Mouse (Mus musculus): Measurements from ENCODE around the gene Slc24a2.

The Slc24a2 gene

GRCm38 (mm10) chr4:87229960-87230551 is at the start of gene Slc24a2:
TSS of gene Slc24a2 (minus strand) at chr4:87230477.
- peak; percentile 74 for DNase-seq (ENCODE audit: low spot score)

- DNase-seq (ENCODE audit: low spot score) = no peak
These were observed 44.5 kb upstream of the Slc24a2 start for GRCm38 (mm10) chr4:87274825-87275224.

- DNase-seq (ENCODE audit: low spot score) = no peak
These were observed 44.0 kb upstream of the Slc24a2 start for GRCm38 (mm10) chr4:87274276-87274675.

- no peak for DNase-seq (ENCODE audit: low spot score)
These were observed 43.2 kb upstream of the Slc24a2 start for GRCm38 (mm10) chr4:87273476-87273875.

GRCm38 (mm10) chr4:87229224-87229959 is 885 bp downstream of the Slc24a2 start:
- DNase-seq (ENCODE audit: low spot score) = peak; percentile 50

GRCm38 (mm10) chr4:87221586-87221985 is 8.7 kb downstream of the Slc24a2 start:
- peak; percentile 73 for DNase-seq (ENCODE audit: low spot score)

GRCm38 (mm10) chr4:87218196-87218595 is 12.1 kb downstream of the Slc24a2 start:
- DNase-seq (ENCODE audit: low spot score) = peak; percentile 8

GRCm38 (mm10) chr4:87211344-87211978 is 18.8 kb downstream of the Slc24a2 start:
- no peak for DNase-seq (ENCODE audit: low spot score)

GRCm38 (mm10) chr4:87210533-87210932 is 19.7 kb downstream of the Slc24a2 start:
- no peak for DNase-seq (ENCODE audit: low spot score)

GRCm38 (mm10) chr4:87202081-87202480 is 28.2 kb downstream of the Slc24a2 start:
- DNase-seq (ENCODE audit: low spot score) = no peak

- no peak for DNase-seq (ENCODE audit: low spot score)
These were observed 29.0 kb downstream of the Slc24a2 start for GRCm38 (mm10) chr4:87201229-87201628.

- no peak for DNase-seq (ENCODE audit: low spot score)
These were observed 45.9 kb downstream of the Slc24a2 start for GRCm38 (mm10) chr4:87184147-87184930.

- DNase-seq (ENCODE audit: low spot score) = no peak
These were observed 53.2 kb downstream of the Slc24a2 start for GRCm38 (mm10) chr4:87177116-87177515.

GRCm38 (mm10) chr4:87163945-87164344 is 66.3 kb downstream of the Slc24a2 start:
- DNase-seq (ENCODE audit: low spot score) = no peak

- DNase-seq (ENCODE audit: low spot score) = no peak
These were observed 72.2 kb downstream of the Slc24a2 start for GRCm38 (mm10) chr4:87158053-87158452.

- DNase-seq (ENCODE audit: low spot score) = no peak
These were observed 78.3 kb downstream of the Slc24a2 start for GRCm38 (mm10) chr4:87151990-87152389.

GRCm38 (mm10) chr4:87149584-87149983 is 80.7 kb downstream of the Slc24a2 start:
- DNase-seq (ENCODE audit: low spot score) = no peak

- peak; percentile 38 for DNase-seq (ENCODE audit: low spot score)
These were observed 88.5 kb downstream of the Slc24a2 start for GRCm38 (mm10) chr4:87141590-87142365.

- no peak for DNase-seq (ENCODE audit: low spot score)
These were observed 89.4 kb downstream of the Slc24a2 start for GRCm38 (mm10) chr4:87140901-87141300.

- no peak for DNase-seq (ENCODE audit: low spot score)
These were observed 97.8 kb downstream of the Slc24a2 start for GRCm38 (mm10) chr4:87132525-87132924.

- no peak for DNase-seq (ENCODE audit: low spot score)
These were observed 103.5 kb downstream of the Slc24a2 start for GRCm38 (mm10) chr4:87126756-87127155.

GRCm38 (mm10) chr4:87119758-87120157 is 110.5 kb downstream of the Slc24a2 start:
- peak; percentile 13 for DNase-seq (ENCODE audit: low spot score)

Measured in retina, embryonic 14.5 days (tissue).